Mouse (Mus musculus) right cerebral cortex, postnatal 25 days (tissue): ENCODE results near the gene Zscan21.
"Not testable (repeated sequence)": the region's sequence is repeated elsewhere in the genome, so short reads cannot be mapped to it uniquely, and the experiment has no call there.

Source experiments
- DNase-seq: peaks from one replicate; pipeline ENCODE4 v3.0.0; 2022

Zscan21 gene

GRCm38 (mm10) chr5:138116255-138117198, at the start of gene Zscan21:
Zscan21 (plus strand) TSS chr5:138116903.
- peak; percentile 90 for DNase-seq

- no peak for DNase-seq
Observed at GRCm38 (mm10) chr5:138073803-138074202, 42.9 kb upstream of the Zscan21 start.

- no peak for DNase-seq
Observed at GRCm38 (mm10) chr5:138075684-138076083, 41.0 kb upstream of the Zscan21 start.

GRCm38 (mm10) chr5:138076148-138076547, 40.6 kb upstream of the Zscan21 start:
- DNase-seq = no peak

GRCm38 (mm10) chr5:138080456-138080855, 36.2 kb upstream of the Zscan21 start:
- no peak for DNase-seq

GRCm38 (mm10) chr5:138081446-138081845, 35.3 kb upstream of the Zscan21 start:
- DNase-seq = no peak

GRCm38 (mm10) chr5:138083318-138083900, 33.3 kb upstream of the Zscan21 start:
- DNase-seq = no peak

GRCm38 (mm10) chr5:138083936-138084335, 32.8 kb upstream of the Zscan21 start:
- DNase-seq = no peak

- DNase-seq = no peak
Observed at GRCm38 (mm10) chr5:138084507-138084906, 32.2 kb upstream of the Zscan21 start.

GRCm38 (mm10) chr5:138084996-138085395, 31.7 kb upstream of the Zscan21 start, which contains the start of gene Zkscan1:
Zkscan1 (plus strand) TSS chr5:138085084.
- peak; percentile 81 for DNase-seq

GRCm38 (mm10) chr5:138085421-138085911, 31.2 kb upstream of the Zscan21 start:
- DNase-seq = no peak

- no peak for DNase-seq
Observed at GRCm38 (mm10) chr5:138086842-138087241, 29.9 kb upstream of the Zscan21 start.

GRCm38 (mm10) chr5:138088366-138088765, 28.3 kb upstream of the Zscan21 start:
- no peak for DNase-seq

- no peak for DNase-seq
Observed at GRCm38 (mm10) chr5:138089108-138089551, 27.6 kb upstream of the Zscan21 start.

GRCm38 (mm10) chr5:138090271-138090670, 26.4 kb upstream of the Zscan21 start:
- DNase-seq = no peak

- DNase-seq = no peak
Observed at GRCm38 (mm10) chr5:138090737-138091136, 26.0 kb upstream of the Zscan21 start.

- DNase-seq = no peak
Observed at GRCm38 (mm10) chr5:138092771-138093170, 23.9 kb upstream of the Zscan21 start.

GRCm38 (mm10) chr5:138094474-138094873, 22.2 kb upstream of the Zscan21 start:
- no peak for DNase-seq

GRCm38 (mm10) chr5:138104976-138105375, 11.7 kb upstream of the Zscan21 start:
- no peak for DNase-seq

GRCm38 (mm10) chr5:138107130-138107529, 9.6 kb upstream of the Zscan21 start:
- no peak for DNase-seq

- not testable (repeated sequence) for DNase-seq
Observed at GRCm38 (mm10) chr5:138109847-138110396, 6.8 kb upstream of the Zscan21 start.

- no peak for DNase-seq
Observed at GRCm38 (mm10) chr5:138117199-138118015, 704 bp downstream of the Zscan21 start.

GRCm38 (mm10) chr5:138118041-138118440, 1.3 kb downstream of the Zscan21 start:
- DNase-seq = no peak
